Mouse (Mus musculus) heart, adult 2 months (tissue): ENCODE data around the gene Nr4a2.

ENCODE experiments used
- CTCF ChIP-seq: fragments of 200-600 bp; IDR thresholded peaks from 2 replicates; pipeline ENCODE4 v1.8.1; 2022; ENCODE audit warnings: antibody characterized with exemption, mild to moderate bottlenecking, moderate library complexity
- EP300 ChIP-seq: fragments of 200-500 bp; IDR thresholded peaks from 2 replicates; pipeline ENCODE4 v1.6.1; 2011; ENCODE audit warnings: low read depth, low read length, control low read depth; ENCODE audit not compliant: insufficient read depth
- POLR2A ChIP-seq: fragments of 200-500 bp; IDR thresholded peaks from 2 replicates; pipeline ENCODE4 v1.6.1; 2011; ENCODE audit warnings: mild to moderate bottlenecking, low read depth, low read length, control low read depth; ENCODE audit not compliant: insufficient read depth

DNA sequence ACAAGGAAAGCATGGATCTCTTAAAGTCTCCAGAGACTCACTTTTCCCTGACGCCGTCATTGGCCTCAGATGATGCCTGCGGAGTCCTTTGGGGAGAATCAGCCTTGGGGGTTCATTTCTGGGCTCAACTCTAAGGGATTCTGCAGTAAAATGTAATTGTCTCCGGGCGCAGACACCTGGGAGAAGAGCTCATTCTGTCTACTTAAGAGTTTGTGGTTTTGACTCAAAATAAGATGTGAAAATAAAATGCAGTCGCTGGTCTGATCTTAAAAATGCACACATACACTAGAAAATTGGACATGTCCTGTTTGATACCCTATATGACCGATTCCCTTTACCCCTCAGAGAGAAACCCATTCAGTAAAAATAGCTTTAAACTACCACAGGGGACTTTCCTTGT, 18.4 kb downstream of the Nr4a2 start:
- no peak for TF ChIP-seq CTCF
- no peak for TF ChIP-seq POLR2A
- TF ChIP-seq EP300, result no peak
